Mouse (Mus musculus) liver, adult 2 months (tissue): ENCODE results near the gene Fscn2.

Experiments used
- CTCF ChIP-seq: fragments of 200-500 bp; IDR thresholded peaks from 2 replicates; pipeline ENCODE4 v1.5.1; 2011; ENCODE audit warnings: low read depth, low read length, control low read depth
- POLR2A ChIP-seq: fragments of 200-500 bp; IDR thresholded peaks from 2 replicates; pipeline ENCODE4 v1.6.1; 2011; ENCODE audit warnings: low read length, control low read depth; ENCODE audit not compliant: insufficient read depth; ENCODE audit errors: extremely low read depth

- TF ChIP-seq POLR2A (no peak), CTCF (no peak)
Measured at GRCm38 (mm10) chr11:120319310-120319709, 42.0 kb upstream of the Fscn2 start.
